ENCODE assay signal across 22 mouse cellular contexts in the genomic region with DNA sequence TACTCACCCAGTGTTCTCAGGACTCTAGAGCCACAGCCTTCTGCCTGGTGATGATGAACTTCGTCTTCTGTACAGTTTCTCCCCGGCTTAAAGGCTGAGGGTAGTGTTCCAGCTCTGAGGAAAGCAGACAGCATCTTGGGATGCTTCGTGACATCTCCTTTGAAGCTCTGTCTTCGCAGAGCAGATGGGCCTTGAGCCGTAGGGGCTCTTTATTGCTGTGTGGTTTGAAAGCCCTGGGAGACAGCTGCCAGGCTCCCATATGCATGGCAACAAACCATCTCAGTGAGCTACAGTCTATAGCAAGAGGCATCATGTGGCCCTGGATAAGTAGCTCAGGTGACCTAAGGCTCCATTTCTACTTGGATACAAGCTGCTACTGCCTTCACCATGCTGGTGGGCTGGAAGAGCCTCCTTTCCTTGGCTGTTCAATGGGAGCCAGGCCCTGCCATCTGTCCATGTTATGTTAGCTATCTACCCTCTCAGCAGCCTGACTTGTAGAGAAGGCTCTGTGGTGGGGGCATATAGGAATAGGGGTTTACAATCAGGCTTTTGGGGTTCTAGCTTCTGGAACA.
DNase-seq lines count a peak whose midpoint lies in the region; ATAC-seq and TF ChIP-seq lines count a peak whose summit lies in the region.
"Had no signal": no experiment of that assay in that cellular context is flagged by ENCODE, and none has a peak within 500 bp of the region (broad histone marks: within the 10 kb centered on the region; RNA-seq: fewer than 3 reads in every experiment).

No protein-coding gene starts in this region.

- H3K4me3 ChIP-seq in forebrain, postnatal 0 days (ENCODE audit: low read depth, low read length) = no peak overlapping the region
- no peak overlapping the region for H3K4me3 ChIP-seq in forebrain, embryonic 12.5 days (replicated peaks)
- no peak overlapping the region for H3K4me3 ChIP-seq in hindbrain, embryonic 16.5 days (ENCODE audit: low read length)
- H3K4me3 ChIP-seq in hindbrain, embryonic 14.5 days (replicated peaks; ENCODE audit: low read length) = no peak overlapping the region
- no peak overlapping the region for H3K4me3 ChIP-seq in midbrain, postnatal 0 days (ENCODE audit: low read depth, low read length)
- no peak overlapping the region for H3K4me3 ChIP-seq in midbrain, embryonic 13.5 days (replicated peaks)
- H3K4me3 ChIP-seq: embryonic facial prominence, embryonic 12.5 days; embryonic facial prominence, embryonic 15.5 days; forebrain, embryonic 15.5 days; heart, adult 2 months; hindbrain, embryonic 12.5 days had no signal

- H3K9me3 ChIP-seq in forebrain, postnatal 0 days (ENCODE audit: low read length) = no peaks in the 10 kb centered on the region
- no peaks in the 10 kb centered on the region for H3K9me3 ChIP-seq in forebrain, embryonic 12.5 days
- H3K9me3 ChIP-seq in hindbrain, embryonic 16.5 days (ENCODE audit: control insufficient read depth, low read length) = no peaks in the 10 kb centered on the region
- H3K9me3 ChIP-seq in hindbrain, embryonic 14.5 days (ENCODE audit: control insufficient read depth, low read length) = no peaks in the 10 kb centered on the region
- H3K9me3 ChIP-seq in midbrain, postnatal 0 days (ENCODE audit: low read length) = no peaks in the 10 kb centered on the region
- no peaks in the 10 kb centered on the region for H3K9me3 ChIP-seq in midbrain, embryonic 13.5 days
- H3K9me3 ChIP-seq: embryonic facial prominence, embryonic 12.5 days; embryonic facial prominence, embryonic 15.5 days; forebrain, embryonic 15.5 days; hindbrain, embryonic 12.5 days had no signal

- 87% methylated on average over 5 of the region's 5 CpGs for WGBS in forebrain, postnatal 0 days
- 85% methylated on average over 5 of the region's 5 CpGs for WGBS in forebrain, embryonic 12.5 days
- 77% methylated on average over 5 of the region's 5 CpGs for WGBS in hindbrain, embryonic 16.5 days
- WGBS in hindbrain, embryonic 14.5 days = 91% methylated on average over 5 of the region's 5 CpGs
- 87% methylated on average over 5 of the region's 5 CpGs for WGBS in midbrain, postnatal 0 days
- 85% methylated on average over 5 of the region's 5 CpGs for WGBS in midbrain, embryonic 13.5 days

- peak; percentile 59 for ATAC-seq in forebrain, postnatal 0 days
- ATAC-seq in forebrain, embryonic 12.5 days (ENCODE audit: low FRiP score) = no peak
- 0 out of 2 replicates have a peak, but pooled peaks have one; percentile 29 for ATAC-seq in hindbrain, embryonic 16.5 days
- no peak for ATAC-seq in hindbrain, embryonic 14.5 days (ENCODE audit: low FRiP score)
- no peak for ATAC-seq in midbrain, postnatal 0 days (ENCODE audit: low FRiP score)
- ATAC-seq in midbrain, embryonic 13.5 days = no peak
- ATAC-seq: CD4-positive, CD25-positive, alpha-beta regulatory T cell, adult 4 months; forebrain, embryonic 15.5 days; hindbrain, postnatal 0 days; inflammation-experienced regulatory T-cells, adult 6 months; intestine, embryonic 16.5 days had no signal

- TF ChIP-seq CTCF in forebrain, postnatal 0 days (IDR thresholded peaks at IDR 0.05; ENCODE audit: low read depth) = no peak
- no peak for TF ChIP-seq CTCF in midbrain, postnatal 0 days (IDR thresholded peaks at IDR 0.05)

- H3K36me3 ChIP-seq in forebrain, postnatal 0 days (ENCODE audit: insufficient read depth) = no peaks in the 10 kb centered on the region
- no peaks in the 10 kb centered on the region for H3K36me3 ChIP-seq in forebrain, embryonic 12.5 days (replicated peaks)
- H3K36me3 ChIP-seq in hindbrain, embryonic 16.5 days (ENCODE audit: control insufficient read depth, insufficient read depth, low read length) = no peaks in the 10 kb centered on the region
- no peaks in the 10 kb centered on the region for H3K36me3 ChIP-seq in hindbrain, embryonic 14.5 days (replicated peaks; ENCODE audit: control insufficient read depth, insufficient read depth)
- no peaks in the 10 kb centered on the region for H3K36me3 ChIP-seq in midbrain, postnatal 0 days (ENCODE audit: insufficient read depth, low read length)
- H3K36me3 ChIP-seq in midbrain, embryonic 13.5 days = no peaks in the 10 kb centered on the region
- H3K36me3 ChIP-seq: embryonic facial prominence, embryonic 12.5 days; embryonic facial prominence, embryonic 15.5 days; forebrain, embryonic 15.5 days; hindbrain, embryonic 12.5 days had no signal

- no peak overlapping the region for H3K4me2 ChIP-seq in forebrain, postnatal 0 days (ENCODE audit: low read depth)
- no peak overlapping the region for H3K4me2 ChIP-seq in forebrain, embryonic 12.5 days
- no peak overlapping the region for H3K4me2 ChIP-seq in hindbrain, embryonic 16.5 days (ENCODE audit: low read length)
- no peak overlapping the region for H3K4me2 ChIP-seq in hindbrain, embryonic 14.5 days (replicated peaks)
- no peak overlapping the region for H3K4me2 ChIP-seq in midbrain, postnatal 0 days (ENCODE audit: low read depth, low read length, poor library complexity, severe bottlenecking)
- H3K4me2 ChIP-seq in midbrain, embryonic 13.5 days (replicated peaks) = no peak overlapping the region
- H3K4me2 ChIP-seq: embryonic facial prominence, embryonic 12.5 days; embryonic facial prominence, embryonic 15.5 days; forebrain, embryonic 15.5 days; heart, embryonic 11.5 days; hindbrain, embryonic 12.5 days had no signal

- H3K27ac ChIP-seq in forebrain, postnatal 0 days (ENCODE audit: low read depth, low read length) = no peak overlapping the region
- H3K27ac ChIP-seq in forebrain, embryonic 12.5 days = no peak overlapping the region
- no peak overlapping the region for H3K27ac ChIP-seq in hindbrain, embryonic 16.5 days (ENCODE audit: low read depth, low read length)
- H3K27ac ChIP-seq in hindbrain, embryonic 14.5 days = no peak overlapping the region
- no peak overlapping the region for H3K27ac ChIP-seq in midbrain, postnatal 0 days (ENCODE audit: low read depth, low read length)
- H3K27ac ChIP-seq in midbrain, embryonic 13.5 days = no peak overlapping the region
- H3K27ac ChIP-seq: embryonic facial prominence, embryonic 12.5 days; embryonic facial prominence, embryonic 15.5 days; forebrain, embryonic 15.5 days; heart, adult 2 months; hindbrain, embryonic 12.5 days; hindbrain, postnatal 0 days had no signal

- H3K27me3 ChIP-seq in forebrain, postnatal 0 days (ENCODE audit: insufficient read depth, low read length) = no peaks in the 10 kb centered on the region
- peaks cover 18% of the 10 kb centered on the region; the same call in 1 of the 2 replicates for H3K27me3 ChIP-seq in forebrain, embryonic 12.5 days
- no peaks in the 10 kb centered on the region for H3K27me3 ChIP-seq in hindbrain, embryonic 16.5 days (replicated peaks; ENCODE audit: control insufficient read depth, insufficient read depth, low read length)
- no peaks in the 10 kb centered on the region for H3K27me3 ChIP-seq in hindbrain, embryonic 14.5 days (ENCODE audit: control insufficient read depth, insufficient read depth, low read length)
- no peaks in the 10 kb centered on the region for H3K27me3 ChIP-seq in midbrain, postnatal 0 days (ENCODE audit: insufficient read depth, low read length)
- no peaks in the 10 kb centered on the region for H3K27me3 ChIP-seq in midbrain, embryonic 13.5 days
- H3K27me3 ChIP-seq: embryonic facial prominence, embryonic 12.5 days; embryonic facial prominence, embryonic 15.5 days; forebrain, embryonic 15.5 days; hindbrain, embryonic 12.5 days had no signal

- H3K9ac ChIP-seq in forebrain, postnatal 0 days = no peak overlapping the region
- no peak overlapping the region for H3K9ac ChIP-seq in forebrain, embryonic 12.5 days
- H3K9ac ChIP-seq in hindbrain, embryonic 16.5 days (ENCODE audit: low read depth, low read length) = no peak overlapping the region
- H3K9ac ChIP-seq in hindbrain, embryonic 14.5 days = no peak overlapping the region
- H3K9ac ChIP-seq in midbrain, postnatal 0 days (replicated peaks; ENCODE audit: low read length, poor library complexity, severe bottlenecking) = no peak overlapping the region
- H3K9ac ChIP-seq in midbrain, embryonic 13.5 days (replicated peaks) = no peak overlapping the region
- H3K9ac ChIP-seq: embryonic facial prominence, embryonic 12.5 days; embryonic facial prominence, embryonic 15.5 days; forebrain, embryonic 15.5 days; hindbrain, embryonic 12.5 days had no signal

- H3K4me1 ChIP-seq in forebrain, postnatal 0 days (ENCODE audit: insufficient read depth) = no peaks in the 10 kb centered on the region
- no peaks in the 10 kb centered on the region for H3K4me1 ChIP-seq in forebrain, embryonic 12.5 days
- H3K4me1 ChIP-seq in hindbrain, embryonic 16.5 days (ENCODE audit: control insufficient read depth, insufficient read depth, low read depth, low read length) = no peaks in the 10 kb centered on the region
- no peaks in the 10 kb centered on the region for H3K4me1 ChIP-seq in hindbrain, embryonic 14.5 days (replicated peaks; ENCODE audit: control insufficient read depth, insufficient read depth, low read length)
- no peaks in the 10 kb centered on the region for H3K4me1 ChIP-seq in midbrain, postnatal 0 days (ENCODE audit: insufficient read depth, low read length)
- no peaks in the 10 kb centered on the region for H3K4me1 ChIP-seq in midbrain, embryonic 13.5 days (replicated peaks)
- H3K4me1 ChIP-seq: embryonic facial prominence, embryonic 12.5 days; embryonic facial prominence, embryonic 15.5 days; forebrain, embryonic 15.5 days; hindbrain, embryonic 12.5 days had no signal

- DNase-seq in forebrain, postnatal 0 days = no peak
- no peak for DNase-seq in hindbrain, embryonic 14.5 days (ENCODE audit: low spot score)
- peak; percentile 15 for DNase-seq in midbrain, postnatal 0 days (ENCODE audit: low spot score)
- DNase-seq: adrenal gland, adult 2 months; adrenal gland, postnatal 25 days; cerebellum, adult 18-20 months; cerebellum, adult 9-10 months; gastrocnemius, postnatal 25 days; heart, adult 2 months; kidney, adult 18-20 months had no signal

Comparison
In these comparisons a context has a peak if more than half of its experiments do, and no peak if none do; other contexts are left out.
1. ATAC-seq: peak in forebrain, postnatal 0 days (single experiment) and hindbrain, embryonic 16.5 days (single experiment); none in forebrain, embryonic 12.5 days (single experiment), hindbrain, embryonic 14.5 days (single experiment), midbrain, postnatal 0 days (single experiment) and midbrain, embryonic 13.5 days (single experiment).